Mouse (Mus musculus) lung, adult 2 months (tissue): ENCODE data around the gene Lrp1.

ENCODE experiments used
- CTCF ChIP-seq: fragments of 200-500 bp; IDR thresholded peaks from 2 replicates; pipeline ENCODE4 v1.5.1; 2011; ENCODE audit warnings: mild to moderate bottlenecking, low read length, control low read depth; ENCODE audit not compliant: insufficient read depth
- POLR2A ChIP-seq: fragments of 200-500 bp; IDR thresholded peaks from 2 replicates; pipeline ENCODE4 v1.6.1; 2011; ENCODE audit warnings: low read depth, mild to moderate bottlenecking, control low read depth, low read length, borderline replicate concordance; ENCODE audit errors: extremely low read depth

- peak; percentile 91 for TF ChIP-seq CTCF
- peak; percentile 44; the same call in 1 of the 2 replicates for TF ChIP-seq POLR2A
Measured at GRCm38 (mm10) chr10:127641861-127642771, 21.2 kb upstream of the Lrp1 start.
